Mouse (Mus musculus): ENCODE measurements at regions not wholly inside any gene's neighbourhood (a gene's known extent, or its start where the extent isn't known, plus 50 kb on each side); places are given as distances from the start of the nearest gene placed in this dataset.
"Not testable (repeated sequence)": the region's sequence is repeated elsewhere in the genome, so short reads cannot be mapped to it uniquely, and the experiment has no call there.

DNA sequence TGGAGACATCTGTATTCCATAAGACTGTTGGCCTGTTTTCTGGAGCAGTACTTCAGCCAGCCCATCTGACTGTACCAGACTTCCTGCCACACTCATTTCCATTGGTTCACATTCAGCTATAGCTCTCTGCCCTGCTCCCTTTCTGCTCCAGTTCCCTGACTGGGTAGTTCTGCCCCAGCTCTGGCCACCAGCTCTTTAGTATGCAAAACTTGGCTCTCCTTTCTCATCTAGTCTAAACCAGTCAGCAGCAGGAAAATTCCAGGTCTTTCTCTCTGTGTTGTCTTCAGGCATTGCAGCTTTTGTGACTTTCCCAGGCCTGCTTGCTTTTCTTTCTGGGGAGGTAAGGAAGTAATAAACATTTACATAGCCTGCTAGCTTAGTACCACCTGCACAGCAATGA is 363.5 kb upstream of the Agtr1b start:
- DNase-seq (ENCODE audit: low spot score) (no peak), ATAC-seq (ENCODE audit: low FRiP score, low TSS enrichment) (no peak)
- H3K27ac ChIP-seq (replicated peaks), result no peak overlapping the region
- H3K4me2 ChIP-seq (replicated peaks; ENCODE audit: low read depth), result no peak overlapping the region
- no peaks in the 10 kb centered on the region for H3K9me3 ChIP-seq (ENCODE audit: control insufficient read depth, low read length)
- H3K4me1 ChIP-seq (replicated peaks; ENCODE audit: control insufficient read depth, insufficient read depth), result no peaks in the 10 kb centered on the region
- H3K4me3 ChIP-seq (ENCODE audit: low read depth, low read length), result no peak overlapping the region
- H3K36me3 ChIP-seq (ENCODE audit: control insufficient read depth, insufficient read depth, low read length), result no peaks in the 10 kb centered on the region
- H3K9ac ChIP-seq (ENCODE audit: low read length), result no peak overlapping the region
- TF ChIP-seq EP300 (optimal IDR thresholded peaks at IDR 0.05), result no peak
- TF ChIP-seq CTCF (IDR thresholded peaks at IDR 0.05; ENCODE audit: low read depth), result no peak
- no peaks in the 10 kb centered on the region for H3K27me3 ChIP-seq (ENCODE audit: control insufficient read depth, insufficient read depth, low read length)

DNA sequence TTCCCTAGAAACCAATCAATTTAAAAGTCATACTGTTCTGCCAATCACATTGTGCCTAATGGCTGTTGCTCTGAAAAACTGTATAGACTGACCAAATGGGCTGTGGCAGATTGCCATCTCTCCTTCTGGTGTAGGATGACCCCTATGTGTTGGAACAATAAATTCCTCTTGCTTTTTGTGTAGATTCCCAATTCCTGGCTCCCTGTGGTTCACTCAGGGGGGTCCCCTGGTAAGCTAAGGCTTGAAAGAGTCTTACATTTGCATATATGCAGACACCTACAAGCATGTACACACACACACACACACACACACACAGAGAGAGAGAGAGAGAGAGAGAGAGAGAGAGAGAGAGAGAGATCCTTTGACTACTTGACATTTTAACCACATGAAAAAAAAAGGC is 362.8 kb upstream of the Agtr1b start:
- not testable (repeated sequence) for H3K9ac ChIP-seq (ENCODE audit: low read length); H3K27ac ChIP-seq (replicated peaks); H3K27me3 ChIP-seq (ENCODE audit: control insufficient read depth, insufficient read depth, low read length); H3K4me2 ChIP-seq (replicated peaks; ENCODE audit: low read depth); H3K4me3 ChIP-seq (ENCODE audit: low read depth, low read length); ATAC-seq (ENCODE audit: low FRiP score, low TSS enrichment); DNase-seq (ENCODE audit: low spot score); H3K9me3 ChIP-seq (ENCODE audit: control insufficient read depth, low read length); H3K4me1 ChIP-seq (replicated peaks; ENCODE audit: control insufficient read depth, insufficient read depth); H3K36me3 ChIP-seq (ENCODE audit: control insufficient read depth, insufficient read depth, low read length)

DNA sequence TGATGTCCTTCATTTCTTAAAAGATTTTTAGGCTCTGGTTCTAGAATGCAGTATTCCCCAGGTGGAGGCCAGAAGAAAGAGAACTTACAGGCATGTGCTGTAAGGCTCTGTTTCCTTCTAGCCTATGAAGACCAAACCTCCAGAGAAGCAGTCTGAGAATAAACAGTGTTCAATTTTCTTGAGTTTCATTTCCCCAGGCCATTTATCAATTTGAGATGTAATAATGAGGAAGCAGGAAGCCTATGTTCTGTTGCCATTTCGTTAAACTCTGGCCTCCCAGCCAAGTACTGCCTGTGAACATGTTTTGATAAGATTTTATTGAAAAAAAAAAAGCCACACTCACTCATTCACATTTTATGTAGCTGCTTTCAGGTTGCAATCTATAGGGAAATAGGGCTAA is 347.7 kb upstream of the Agtr1b start:
- Histone ChIP-seq H3K9ac (ENCODE audit: low read length) (no peak overlapping the region), H3K36me3 (ENCODE audit: control insufficient read depth, insufficient read depth, low read length) (no peaks in the 10 kb centered on the region), H3K4me2 (replicated peaks; ENCODE audit: low read depth) (no peak overlapping the region), H3K4me1 (replicated peaks; ENCODE audit: control insufficient read depth, insufficient read depth) (no peaks in the 10 kb centered on the region), H3K27me3 (ENCODE audit: control insufficient read depth, insufficient read depth, low read length) (no peaks in the 10 kb centered on the region), H3K27ac (replicated peaks) (no peak overlapping the region), H3K9me3 (ENCODE audit: control insufficient read depth, low read length) (no peaks in the 10 kb centered on the region), H3K4me3 (ENCODE audit: low read depth, low read length) (no peak overlapping the region)
- WGBS, result 21% methylated on average over 1 of the region's 1 CpGs
- TF ChIP-seq EP300 (optimal IDR thresholded peaks at IDR 0.05) (no peak), CTCF (IDR thresholded peaks at IDR 0.05; ENCODE audit: low read depth) (no peak)
- no peak for DNase-seq (ENCODE audit: low spot score)
- ATAC-seq (ENCODE audit: low FRiP score, low TSS enrichment), result no peak

DNA sequence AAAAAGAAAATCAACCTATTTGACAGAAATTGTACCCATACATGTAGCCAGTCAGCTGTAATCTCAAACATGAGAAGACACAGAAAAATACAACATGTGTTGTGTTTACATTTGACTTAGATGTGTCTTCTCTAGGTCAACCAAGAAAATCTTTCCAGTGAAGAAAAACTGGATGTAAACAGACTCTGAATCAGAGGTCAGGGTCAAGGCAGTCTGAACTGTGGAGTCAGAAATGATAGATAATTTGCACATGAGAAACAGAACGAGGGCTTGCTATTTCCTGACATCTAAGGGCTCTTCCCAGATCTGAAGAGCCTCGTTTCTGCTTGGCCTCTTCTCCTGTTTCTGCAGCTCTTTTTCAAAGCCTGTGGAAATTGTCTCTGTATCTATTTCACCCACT is 342.7 kb upstream of the Agtr1b start:
- no peak overlapping the region for H3K27ac ChIP-seq (replicated peaks)
- no peaks in the 10 kb centered on the region for H3K36me3 ChIP-seq (ENCODE audit: control insufficient read depth, insufficient read depth, low read length)
- no peak overlapping the region for H3K4me2 ChIP-seq (replicated peaks; ENCODE audit: low read depth)
- H3K4me3 ChIP-seq (ENCODE audit: low read depth, low read length), result no peak overlapping the region
- WGBS, result 10% methylated on average over 2 of the region's 2 CpGs
- no peaks in the 10 kb centered on the region for H3K27me3 ChIP-seq (ENCODE audit: control insufficient read depth, insufficient read depth, low read length)
- DNase-seq (ENCODE audit: low spot score) (no peak), ATAC-seq (ENCODE audit: low FRiP score, low TSS enrichment) (no peak)
- no peaks in the 10 kb centered on the region for H3K9me3 ChIP-seq (ENCODE audit: control insufficient read depth, low read length)
- H3K4me1 ChIP-seq (replicated peaks; ENCODE audit: control insufficient read depth, insufficient read depth), result no peaks in the 10 kb centered on the region
- TF ChIP-seq EP300 (optimal IDR thresholded peaks at IDR 0.05) (no peak), CTCF (IDR thresholded peaks at IDR 0.05; ENCODE audit: low read depth) (no peak)
- H3K9ac ChIP-seq (ENCODE audit: low read length), result no peak overlapping the region

DNA sequence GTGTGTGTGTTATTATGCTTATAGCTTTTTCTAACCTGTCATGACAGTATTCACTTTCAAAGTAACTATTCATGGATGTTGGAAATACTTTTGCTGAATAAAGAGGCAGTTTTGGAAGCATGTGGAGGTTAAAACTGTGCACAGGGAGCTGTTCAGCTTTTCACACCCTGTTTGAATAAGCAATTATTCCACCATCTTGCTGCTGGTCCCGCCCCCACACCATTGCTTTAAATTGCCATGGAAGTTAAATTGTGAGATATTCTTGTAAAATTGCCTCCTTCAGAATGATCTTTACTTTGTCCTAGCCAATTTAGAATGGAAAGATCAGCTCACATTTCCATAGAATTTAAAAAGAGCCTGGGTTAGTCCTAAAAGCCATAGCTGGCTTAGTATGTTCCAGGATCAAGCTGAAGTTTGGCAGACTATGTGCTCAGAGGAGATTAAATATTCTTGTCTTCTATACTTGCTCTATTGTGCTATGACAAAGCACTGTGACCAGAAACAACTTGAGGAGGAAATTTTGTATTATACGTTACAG is 328.4 kb upstream of the Agtr1b start:
- Histone ChIP-seq H3K27ac (replicated peaks) (no peak overlapping the region), H3K4me1 (replicated peaks; ENCODE audit: control insufficient read depth, insufficient read depth) (no peaks in the 10 kb centered on the region), H3K9ac (ENCODE audit: low read length) (no peak overlapping the region), H3K4me2 (replicated peaks; ENCODE audit: low read depth) (no peak overlapping the region), H3K36me3 (ENCODE audit: control insufficient read depth, insufficient read depth, low read length) (no peaks in the 10 kb centered on the region), H3K27me3 (ENCODE audit: control insufficient read depth, insufficient read depth, low read length) (no peaks in the 10 kb centered on the region), H3K9me3 (ENCODE audit: control insufficient read depth, low read length) (no peaks in the 10 kb centered on the region), H3K4me3 (ENCODE audit: low read depth, low read length) (no peak overlapping the region)
- ATAC-seq (ENCODE audit: low FRiP score, low TSS enrichment), result no peak
- 81% methylated on average over 2 of the region's 2 CpGs for WGBS
- no peak for TF ChIP-seq CTCF (IDR thresholded peaks at IDR 0.05; ENCODE audit: low read depth)
- TF ChIP-seq EP300 (optimal IDR thresholded peaks at IDR 0.05), result no peak
- no peak for DNase-seq (ENCODE audit: low spot score)

DNA sequence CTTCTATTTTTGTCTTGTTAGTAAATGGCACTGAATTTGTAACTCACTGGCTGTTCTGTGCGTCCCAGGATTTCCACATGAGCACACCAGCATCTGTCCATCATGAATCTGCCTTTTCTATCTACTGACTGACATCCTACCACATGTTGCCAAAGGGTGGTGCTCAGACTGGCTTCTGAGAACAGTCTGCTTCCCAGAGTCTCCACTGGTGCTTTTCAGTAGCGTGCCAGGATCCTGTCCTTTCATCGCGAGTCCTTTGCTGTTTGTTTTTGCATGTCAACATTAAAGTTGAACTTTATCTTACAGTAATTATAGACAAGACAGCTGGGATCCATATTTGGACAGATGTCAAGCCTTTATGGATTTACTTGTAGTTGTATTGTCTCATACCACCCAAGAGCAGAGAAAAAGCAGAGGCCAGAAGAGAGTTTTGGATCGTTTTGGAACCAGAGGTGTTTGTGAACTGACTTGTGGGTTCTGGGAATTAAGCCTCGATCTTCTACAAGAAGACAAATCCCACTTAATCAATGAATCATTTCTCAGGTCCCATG is 314.0 kb upstream of the Agtr1b start:
- no peak for DNase-seq (ENCODE audit: low spot score)
- ATAC-seq (ENCODE audit: low FRiP score, low TSS enrichment), result no peak
- no peaks in the 10 kb centered on the region for H3K9me3 ChIP-seq (ENCODE audit: control insufficient read depth, low read length)
- no peak overlapping the region for H3K9ac ChIP-seq (ENCODE audit: low read length)
- TF ChIP-seq EP300 (optimal IDR thresholded peaks at IDR 0.05) (no peak), CTCF (IDR thresholded peaks at IDR 0.05; ENCODE audit: low read depth) (no peak)
- H3K4me2 ChIP-seq (replicated peaks; ENCODE audit: low read depth), result no peak overlapping the region
- H3K4me3 ChIP-seq (ENCODE audit: low read depth, low read length), result no peak overlapping the region
- no peaks in the 10 kb centered on the region for H3K4me1 ChIP-seq (replicated peaks; ENCODE audit: control insufficient read depth, insufficient read depth)
- no peaks in the 10 kb centered on the region for H3K27me3 ChIP-seq (ENCODE audit: control insufficient read depth, insufficient read depth, low read length)
- no peak overlapping the region for H3K27ac ChIP-seq (replicated peaks)
- WGBS, result 57% methylated on average over 6 of the region's 6 CpGs
- no peaks in the 10 kb centered on the region for H3K36me3 ChIP-seq (ENCODE audit: control insufficient read depth, insufficient read depth, low read length)
